Mouse (Mus musculus) lung, embryonic 16.5 days (tissue): ENCODE measurements around the gene Rasgrp1. TPM values are rescaled to one million over a fixed set of nuclear protein-coding genes. Genes with fewer than 3 reads are reported as not detected.

Experiments used
- polyA plus RNA-seq: library from polyadenylated mRNA; unstranded; fragments of >200 nt; fragmentation: Nextera tagmentation; extraction: Ambion mirVana; gene quantifications from 2 replicates; pipeline ENCODE4 v1.2.1, GENCODE M21; 2015

Gene Rasgrp1
- polyA plus RNA-seq, 1 experiment from 2014 or later = 1.0 TPM

Other genes with a start within 250 kb of the Rasgrp1 start
- 9.8 and 10.4 TPM in 2 replicates for gene Spred1, start 221.6 kb downstream of the Rasgrp1 start, polyA plus RNA-seq
- 7.6 and 8.6 TPM in 2 replicates for gene Fam98b, start 93.3 kb downstream of the Rasgrp1 start, polyA plus RNA-seq